Comparison of ENCODE assay signal across 8 mouse cellular contexts in the genomic region with DNA sequence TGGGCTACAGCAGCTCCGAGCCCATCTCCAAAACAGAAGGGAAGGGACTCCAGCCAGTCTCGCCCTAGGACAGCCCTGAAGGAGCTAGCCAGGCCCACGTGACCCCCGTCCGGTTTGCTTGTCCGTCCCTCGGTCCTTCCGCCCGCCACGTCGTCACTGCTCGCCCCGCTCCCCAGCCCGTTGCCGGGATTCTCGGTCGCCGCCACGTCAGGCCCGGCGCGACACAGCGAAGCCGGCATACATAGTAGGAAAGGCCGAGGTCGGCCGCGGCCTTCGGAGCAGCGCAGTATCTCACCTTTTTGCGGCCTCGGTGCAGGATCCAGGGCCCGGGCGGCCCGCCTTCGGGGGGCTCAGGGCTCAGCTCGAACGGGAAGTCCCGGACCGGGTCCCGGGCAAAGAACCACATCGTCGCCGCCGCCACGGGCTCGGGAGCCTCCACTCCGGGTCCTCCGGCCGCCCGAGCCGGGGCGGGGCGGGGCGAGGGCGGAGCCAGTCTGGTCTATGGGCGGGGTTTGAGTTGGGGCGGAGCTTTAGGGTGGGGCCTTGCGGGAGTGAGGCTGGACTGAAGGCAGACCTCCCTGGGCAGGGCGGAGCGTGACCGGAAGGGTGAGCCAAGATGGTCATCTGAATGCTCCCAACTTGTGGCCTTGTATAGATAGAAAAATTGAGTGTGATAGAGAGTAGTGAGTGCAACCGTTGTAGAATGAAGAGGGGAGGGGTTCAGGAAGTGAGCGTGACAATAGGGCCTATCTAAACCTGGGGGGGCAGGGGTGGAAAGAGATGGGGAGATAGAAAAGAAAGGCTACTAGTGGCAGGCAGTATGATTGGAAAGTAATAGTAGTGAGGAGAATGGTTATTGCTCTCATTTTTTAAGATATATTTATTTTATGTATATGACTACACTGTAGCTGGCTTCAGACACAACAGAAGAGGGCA. TPM values are rescaled to one million over a fixed set of nuclear protein-coding genes. Genes with fewer than 3 reads are reported as not detected.
DNase-seq lines count a peak whose midpoint lies in the region; ATAC-seq and TF ChIP-seq lines count a peak whose summit lies in the region.

A gene (minus strand): TSS at position 495 of the 936 bp plus-strand sequence.

- intact Hi-C loops in left cerebral cortex, postnatal 36 days (cut with DNase I), result loop anchor here (2.0 kb wide), 1 partner anchor 42 kb away; a partner anchor contains a TSS

- H3K4me1 ChIP-seq in embryonic facial prominence, embryonic 10.5 days, result peaks cover 18% of the 10 kb centered on the region
- 0 out of 2 replicates have a peak, but pooled peaks cover 5% of the 10 kb centered on the region for H3K4me1 ChIP-seq in intestine, postnatal 0 days (replicated peaks; ENCODE audit: control insufficient read depth, insufficient read depth, low read length)
- peaks cover 22% of the 10 kb centered on the region for H3K4me1 ChIP-seq in midbrain, embryonic 10.5 days

- no peak for TF ChIP-seq CTCF in intestine, postnatal 0 days (IDR thresholded peaks at IDR 0.05; ENCODE audit: low read depth)

- peak within 1 kb of the TSS; percentile 90 for H3K27ac ChIP-seq in embryonic facial prominence, embryonic 10.5 days (replicated peaks)
- H3K27ac ChIP-seq in intestine, postnatal 0 days (ENCODE audit: low read depth, low read length), result peak within 1 kb of the TSS; percentile 87
- peak within 1 kb of the TSS; percentile 95 for H3K27ac ChIP-seq in midbrain, embryonic 10.5 days (replicated peaks)

- peaks cover 39% of the 10 kb centered on the region for H3K36me3 ChIP-seq in embryonic facial prominence, embryonic 10.5 days (replicated peaks)
- H3K36me3 ChIP-seq in intestine, postnatal 0 days (ENCODE audit: control insufficient read depth, insufficient read depth), result peaks cover 29% of the 10 kb centered on the region
- peaks cover 39% of the 10 kb centered on the region for H3K36me3 ChIP-seq in midbrain, embryonic 10.5 days

- no peaks in the 10 kb centered on the region for H3K9me3 ChIP-seq in embryonic facial prominence, embryonic 10.5 days
- H3K9me3 ChIP-seq in intestine, postnatal 0 days (ENCODE audit: control insufficient read depth), result no peaks in the 10 kb centered on the region
- no peaks in the 10 kb centered on the region for H3K9me3 ChIP-seq in midbrain, embryonic 10.5 days (replicated peaks)

- H3K4me3 ChIP-seq in embryonic facial prominence, embryonic 10.5 days, result peak within 1 kb of the TSS; percentile 85
- peak within 1 kb of the TSS; percentile 76 for H3K4me3 ChIP-seq in intestine, postnatal 0 days (ENCODE audit: low read depth, low read length)
- H3K4me3 ChIP-seq in midbrain, embryonic 10.5 days, result peak within 1 kb of the TSS; percentile 92

- DNase-seq in adrenal gland, postnatal 10 days, result peak; percentile 99
- DNase-seq in embryonic facial prominence, embryonic 10.5 days (ENCODE audit: low spot score), result peak; percentile 96
- DNase-seq in gonadal fat pad, adult 2 months (ENCODE audit: low read depth), result no peak
- DNase-seq in left cerebral cortex, postnatal 36 days (ENCODE audit: low spot score in 2 of 2), result peak; percentile 89 to 91
- DNase-seq in midbrain, embryonic 10.5 days (ENCODE audit: low spot score), result peak; percentile 96
- DNase-seq in right cerebral cortex, postnatal 36 days (ENCODE audit: low spot score in 2 of 2), result peak; percentile 84
- DNase-seq in yolk sac, embryonic 10.5 days (ENCODE audit: low spot score), result peak; percentile 97

- no peaks in the 10 kb centered on the region for H3K27me3 ChIP-seq in embryonic facial prominence, embryonic 10.5 days (replicated peaks; ENCODE audit: low read depth, poor library complexity, severe bottlenecking)
- no peaks in the 10 kb centered on the region for H3K27me3 ChIP-seq in intestine, postnatal 0 days (replicated peaks; ENCODE audit: control insufficient read depth, insufficient read depth, low read length)
- no peaks in the 10 kb centered on the region for H3K27me3 ChIP-seq in midbrain, embryonic 10.5 days (ENCODE audit: low read depth, poor library complexity, severe bottlenecking)

- peak within 1 kb of the TSS; percentile 92 for H3K9ac ChIP-seq in intestine, postnatal 0 days (ENCODE audit: low read depth, low read length)

- 1% methylated on average over 64 of the region's 64 CpGs for WGBS in embryonic facial prominence, embryonic 10.5 days
- WGBS in intestine, postnatal 0 days, result 1% methylated on average over 64 of the region's 64 CpGs
- 1% methylated on average over 64 of the region's 64 CpGs for WGBS in midbrain, embryonic 10.5 days

- peak; percentile 96 for ATAC-seq in intestine, postnatal 0 days

- peak within 1 kb of the TSS; percentile 86 for H3K4me2 ChIP-seq in intestine, postnatal 0 days (replicated peaks; ENCODE audit: low read depth)

RNA-seq across cellular contexts. Expression of the gene that starts here (rescaled TPM):
- 10 to 100 TPM; 86.7 to 96.5 TPM for total RNA-seq in adrenal gland, postnatal 10 days (2021)
- polyA plus RNA-seq in embryonic facial prominence, embryonic 10.5 days (2016; fragmentation: Nextera tagmentation; extraction: Ambion mirVana), result 72.0 and 74.9 TPM in 2 replicates
- 155 TPM in 2 replicates for polyA plus RNA-seq in gonadal fat pad, adult 2 months (2012; rRNA removed)
- polyA plus RNA-seq in intestine, postnatal 0 days (2015; fragmentation: Nextera tagmentation; extraction: Ambion mirVana), result 43.8 and 48.8 TPM in 2 replicates
- 10 to 100 TPM; 90.5 to 98.8 TPM for total RNA-seq in left cerebral cortex, postnatal 36 days (2021)
- 68.3 and 71.3 TPM in 2 replicates for polyA plus RNA-seq in midbrain, embryonic 10.5 days (2016; fragmentation: Nextera tagmentation; extraction: Ambion mirVana)
